Mouse (Mus musculus) neural tube, embryonic 12.5 days (tissue): Measurements from ENCODE around the gene Slc32a1. TPM values are rescaled to one million over a fixed set of nuclear protein-coding genes. Genes with fewer than 3 reads are reported as not detected.

Experiments
- ATAC-seq: fragments of 200-750 bp; cut with Nextera tagmentation; 2 replicates; pipeline ENCODE4 v1.8.0; 2017; ENCODE audit warnings: low read depth, mild to moderate bottlenecking, moderate TSS enrichment, moderate library complexity; ENCODE audit not compliant: low FRiP score
- H3K27ac ChIP-seq: fragments of 300-500 bp; sonication (generic); 2 replicates; pipeline ENCODE4 v1.5.1; 2016
- H3K27me3 ChIP-seq: fragments of 300-500 bp; sonication (generic); replicated peaks from 2 replicates; pipeline ENCODE4 v1.6.1; 2016; ENCODE audit warnings: mild to moderate bottlenecking
- H3K36me3 ChIP-seq: fragments of 300-500 bp; sonication (generic); 2 replicates; pipeline ENCODE4 v1.6.1; 2016; ENCODE audit warnings: mild to moderate bottlenecking
- H3K4me1 ChIP-seq: fragments of 300-500 bp; sonication (generic); 2 replicates; pipeline ENCODE4 v1.6.1; 2016
- H3K4me2 ChIP-seq: fragments of 300-500 bp; sonication (generic); replicated peaks from 2 replicates; pipeline ENCODE4 v1.6.1; 2016; ENCODE audit warnings: mild to moderate bottlenecking
- H3K4me3 ChIP-seq: fragments of 300-500 bp; sonication (generic); 2 replicates; pipeline ENCODE4 v1.5.1; 2016
- H3K9ac ChIP-seq: fragments of 300-500 bp; sonication (generic); 2 replicates; pipeline ENCODE4 v1.6.1; 2016; ENCODE audit warnings: mild to moderate bottlenecking
- H3K9me3 ChIP-seq: fragments of 300-500 bp; sonication (generic); 2 replicates; pipeline ENCODE4 v1.6.1; 2016; ENCODE audit warnings: mild to moderate bottlenecking
- WGBS: fragments of 180-500 bp; shearing (Covaris S2); methylation state at CpG from one replicate; pipeline ENCODE4 v1.1.7; 2016; 5-methylcytosine and 5-hydroxymethylcytosine counted together
- polyA plus RNA-seq: library from polyadenylated mRNA; unstranded; fragments of >200 nt; fragmentation: Nextera tagmentation; extraction: Ambion mirVana; gene quantifications from 2 replicates; pipeline ENCODE4 v1.2.1, GENCODE M21; 2016

Gene Slc32a1
- polyA plus RNA-seq, 1 experiment from 2014 or later: 3.5 TPM

- Histone ChIP-seq H3K4me2 (peak overlapping the region; percentile 56), H3K27ac (no peak overlapping the region), H3K9ac (peak overlapping the region; percentile 70), H3K36me3 (no peaks in the 10 kb centered on the region), H3K9me3 (no peaks in the 10 kb centered on the region), H3K27me3 (peaks cover 99% of the 10 kb centered on the region), H3K4me1 (peaks cover 22% of the 10 kb centered on the region), H3K4me3 (peak overlapping the region; percentile 51)
- WGBS: 3% methylated on average over 53 of the region's 53 CpGs
- no peak for ATAC-seq
Measured at GRCm38 (mm10) chr2:158613541-158614417, 3.2 kb downstream of the Slc32a1 start.

DNA sequence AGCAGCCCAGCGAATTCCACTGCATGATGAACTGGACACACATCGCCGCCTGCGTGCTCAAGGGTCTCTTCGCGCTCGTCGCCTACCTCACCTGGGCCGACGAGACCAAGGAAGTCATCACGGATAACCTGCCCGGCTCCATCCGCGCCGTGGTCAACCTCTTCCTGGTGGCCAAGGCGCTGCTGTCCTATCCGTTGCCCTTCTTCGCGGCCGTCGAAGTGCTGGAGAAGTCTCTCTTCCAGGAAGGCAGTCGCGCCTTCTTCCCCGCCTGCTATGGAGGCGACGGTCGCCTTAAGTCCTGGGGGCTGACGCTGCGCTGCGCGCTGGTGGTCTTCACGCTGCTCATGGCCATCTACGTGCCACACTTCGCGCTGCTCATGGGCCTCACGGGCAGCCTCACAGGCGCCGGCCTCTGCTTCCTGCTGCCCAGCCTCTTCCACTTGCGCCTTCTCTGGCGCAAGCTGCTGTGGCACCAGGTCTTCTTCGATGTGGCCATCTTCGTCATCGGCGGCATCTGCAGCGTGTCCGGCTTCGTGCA lies 3.9 kb downstream of the Slc32a1 start:
- Histone ChIP-seq H3K4me3 (peak overlapping the region; percentile 51), H3K9me3 (no peaks in the 10 kb centered on the region), H3K27ac (peak overlapping the region; percentile 4; the same call in 1 of the 2 replicates), H3K4me1 (peaks cover 22% of the 10 kb centered on the region), H3K4me2 (peak overlapping the region; percentile 56), H3K9ac (peak overlapping the region; percentile 70), H3K36me3 (no peaks in the 10 kb centered on the region), H3K27me3 (peaks cover 99% of the 10 kb centered on the region)
- no peak for ATAC-seq
- 1% methylated on average over 47 of the region's 47 CpGs for WGBS

GRCm38 (mm10) chr2:158615161-158615680 lies 4.7 kb downstream of the Slc32a1 start:
- Histone ChIP-seq H3K4me3 (peak overlapping the region; percentile 51), H3K36me3 (no peaks in the 10 kb centered on the region), H3K27ac (0 out of 2 replicates have a peak overlapping the region, but pooled peaks have one; percentile 4), H3K4me2 (peak overlapping the region; percentile 56), H3K4me1 (peaks cover 22% of the 10 kb centered on the region), H3K9me3 (no peaks in the 10 kb centered on the region), H3K9ac (peak overlapping the region; percentile 70), H3K27me3 (peaks cover 95% of the 10 kb centered on the region)
- under 1% methylated on average over 24 of the region's 24 CpGs for WGBS
- no peak for ATAC-seq

GRCm38 (mm10) chr2:158615702-158616101 lies 5.1 kb downstream of the Slc32a1 start:
- Histone ChIP-seq H3K27me3 (peaks cover 92% of the 10 kb centered on the region), H3K4me2 (peak overlapping the region; percentile 56), H3K4me1 (peaks cover 19% of the 10 kb centered on the region), H3K27ac (peak overlapping the region; percentile 60; the same call in 1 of the 2 replicates), H3K36me3 (no peaks in the 10 kb centered on the region), H3K9ac (peak overlapping the region; percentile 70), H3K4me3 (peak overlapping the region; percentile 51), H3K9me3 (no peaks in the 10 kb centered on the region)
- WGBS: 3% methylated on average over 13 of the region's 13 CpGs
- ATAC-seq: no peak

DNA sequence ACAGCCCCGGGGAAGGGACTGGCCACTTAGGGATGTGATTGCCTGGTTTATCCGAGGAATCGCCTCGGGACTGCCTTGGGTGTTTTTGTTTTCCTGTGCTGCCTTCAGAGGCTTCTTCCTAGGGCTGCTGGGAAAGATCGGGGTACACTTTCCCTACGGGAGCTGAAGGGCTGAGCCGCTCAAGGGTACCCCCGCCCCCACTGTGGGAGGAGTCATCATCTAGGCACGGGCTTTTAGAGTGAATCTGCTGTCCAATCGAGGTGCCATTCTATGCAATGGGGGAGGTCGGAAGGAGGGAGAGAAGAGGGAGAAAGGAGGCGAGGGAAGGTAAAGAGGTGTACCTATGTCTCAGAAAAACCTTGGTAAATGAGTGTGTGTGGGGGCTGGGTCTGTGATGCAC lies 5.7 kb downstream of the Slc32a1 start:
- peaks cover 92% of the 10 kb centered on the region for H3K27me3 ChIP-seq
- ATAC-seq: 0 out of 2 replicates have a peak, but pooled peaks have one; percentile 41
- H3K27ac ChIP-seq: peak overlapping the region; percentile 60; the same call in 1 of the 2 replicates
- H3K9ac ChIP-seq: peak overlapping the region; percentile 40; the same call in 1 of the 2 replicates
- peaks cover 14% of the 10 kb centered on the region for H3K4me1 ChIP-seq
- no peaks in the 10 kb centered on the region for H3K36me3 ChIP-seq
- no peaks in the 10 kb centered on the region for H3K9me3 ChIP-seq
- WGBS: under 1% methylated on average over 12 of the region's 12 CpGs
- peak overlapping the region; percentile 56 for H3K4me2 ChIP-seq
- H3K4me3 ChIP-seq: peak overlapping the region; percentile 51

DNA sequence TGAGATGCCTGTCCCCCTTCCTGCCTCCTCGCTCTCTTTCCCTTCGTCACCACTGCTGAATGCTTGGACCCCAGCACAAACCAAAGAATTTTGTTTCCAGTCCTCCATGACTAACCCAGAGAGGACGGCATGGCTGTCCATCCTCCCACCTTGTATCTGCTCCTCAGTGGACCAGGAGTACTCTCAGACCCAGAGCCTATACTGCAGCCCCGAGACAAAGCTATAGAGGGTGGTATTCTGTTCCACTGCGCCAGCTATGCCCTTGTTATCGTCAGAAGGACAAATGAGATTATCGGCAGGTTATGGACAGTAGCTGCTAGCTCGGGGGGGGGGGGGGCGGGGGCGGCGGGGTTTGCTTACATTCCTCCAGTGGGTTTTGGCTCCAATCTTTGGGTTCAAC lies 6.2 kb downstream of the Slc32a1 start:
- peaks cover 14% of the 10 kb centered on the region for H3K4me1 ChIP-seq
- ATAC-seq: no peak
- no peaks in the 10 kb centered on the region for H3K9me3 ChIP-seq
- no peak overlapping the region for H3K27ac ChIP-seq
- no peaks in the 10 kb centered on the region for H3K36me3 ChIP-seq
- 12% methylated on average over 11 of the region's 11 CpGs for WGBS
- H3K4me3 ChIP-seq: peak overlapping the region; percentile 51
- H3K4me2 ChIP-seq: peak overlapping the region; percentile 56
- peak overlapping the region; percentile 40; the same call in 1 of the 2 replicates for H3K9ac ChIP-seq
- peaks cover 90% of the 10 kb centered on the region for H3K27me3 ChIP-seq

GRCm38 (mm10) chr2:158624718-158625222 lies 14.2 kb downstream of the Slc32a1 start, which contains the start of gene Actr5:
Actr5 (plus strand) TSS chr2:158624888.
- Histone ChIP-seq H3K36me3 (peaks cover 14% of the 10 kb centered on the region), H3K9me3 (no peaks in the 10 kb centered on the region), H3K9ac (peak within 1 kb of the TSS; percentile 79), H3K4me2 (peak within 1 kb of the TSS; percentile 77), H3K27me3 (peaks cover 14% of the 10 kb centered on the region), H3K4me1 (peaks cover 15% of the 10 kb centered on the region), H3K27ac (peak within 1 kb of the TSS; percentile 69), H3K4me3 (peak within 1 kb of the TSS; percentile 73)
- under 1% methylated on average over 39 of the region's 39 CpGs for WGBS
- peak; percentile 96 for ATAC-seq

DNA sequence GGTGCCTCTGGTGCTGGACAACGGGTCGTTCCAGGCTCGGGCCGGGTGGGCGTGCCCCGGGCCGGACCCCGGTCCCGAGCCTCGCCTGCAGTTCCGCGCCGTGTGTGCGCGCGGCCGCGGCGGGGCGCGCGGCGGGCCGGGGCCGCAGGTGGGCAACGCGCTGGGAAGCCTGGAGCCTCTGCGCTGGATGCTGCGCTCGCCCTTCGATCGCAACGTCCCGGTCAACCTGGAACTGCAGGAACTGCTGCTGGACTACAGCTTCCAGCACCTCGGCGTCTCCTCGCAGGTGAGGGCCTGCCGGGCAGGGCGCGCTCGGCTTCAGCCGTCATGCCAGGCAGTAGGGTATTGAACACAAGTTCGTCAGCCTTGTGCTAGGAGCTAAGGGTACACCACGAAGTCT lies 14.7 kb downstream of the Slc32a1 start:
- under 1% methylated on average over 44 of the region's 44 CpGs for WGBS
- Histone ChIP-seq H3K9me3 (no peaks in the 10 kb centered on the region), H3K27ac (peak overlapping the region; percentile 69), H3K27me3 (peaks cover 14% of the 10 kb centered on the region), H3K9ac (peak overlapping the region; percentile 79), H3K4me2 (peak overlapping the region; percentile 77), H3K4me1 (peaks cover 15% of the 10 kb centered on the region), H3K36me3 (peaks cover 17% of the 10 kb centered on the region), H3K4me3 (peak overlapping the region; percentile 73)
- peak; percentile 71 for ATAC-seq

- 46% methylated on average over 8 of the region's 8 CpGs for WGBS
- no peak for ATAC-seq
- no peak overlapping the region for H3K27ac ChIP-seq
Measured at GRCm38 (mm10) chr2:158625697-158626096, 15.1 kb downstream of the Slc32a1 start.

GRCm38 (mm10) chr2:158628858-158629257 lies 18.3 kb downstream of the Slc32a1 start:
- Histone ChIP-seq H3K9ac (no peak overlapping the region), H3K27ac (no peak overlapping the region), H3K4me1 (peaks cover 15% of the 10 kb centered on the region), H3K27me3 (no peaks in the 10 kb centered on the region), H3K4me2 (no peak overlapping the region), H3K9me3 (no peaks in the 10 kb centered on the region), H3K36me3 (peaks cover 49% of the 10 kb centered on the region), H3K4me3 (no peak overlapping the region)
- 72% methylated on average over 3 of the region's 3 CpGs for whole genome bisulfite sequencing
- no peak for ATAC-seq

More at GRCm38 (mm10) chr2:158625697-158626096, 15.1 kb downstream of the Slc32a1 start:
- Histone ChIP-seq H3K36me3 (peaks cover 21% of the 10 kb centered on the region), H3K4me3 (peak overlapping the region; percentile 73), H3K27me3 (peaks cover 12% of the 10 kb centered on the region), H3K9me3 (no peaks in the 10 kb centered on the region), H3K9ac (peak overlapping the region; percentile 79), H3K4me2 (peak overlapping the region; percentile 77), H3K4me1 (peaks cover 15% of the 10 kb centered on the region)

GRCm38 (mm10) chr2:158629414-158629813 lies 18.8 kb downstream of the Slc32a1 start:
- Histone ChIP-seq H3K27ac (no peak overlapping the region), H3K4me3 (no peak overlapping the region), H3K27me3 (no peaks in the 10 kb centered on the region), H3K4me1 (peaks cover 15% of the 10 kb centered on the region), H3K9ac (no peak overlapping the region), H3K36me3 (peaks cover 51% of the 10 kb centered on the region), H3K9me3 (no peaks in the 10 kb centered on the region), H3K4me2 (no peak overlapping the region)
- no peak for ATAC-seq
- 83% methylated on average over 1 of the region's 1 CpGs for WGBS

- Histone ChIP-seq H3K9ac (no peak overlapping the region), H3K4me1 (no peaks in the 10 kb centered on the region; the same call in 1 of the 2 replicates), H3K27ac (no peak overlapping the region), H3K4me2 (no peak overlapping the region), H3K4me3 (no peak overlapping the region), H3K36me3 (peaks cover 76% of the 10 kb centered on the region), H3K27me3 (no peaks in the 10 kb centered on the region), H3K9me3 (no peaks in the 10 kb centered on the region)
- 83% methylated on average over 5 of the region's 5 CpGs for WGBS
- ATAC-seq: no peak
Measured at GRCm38 (mm10) chr2:158631873-158632272, 21.3 kb downstream of the Slc32a1 start.
